Mouse (Mus musculus): ENCODE results near the gene 4933417A18Rik. TPM values are rescaled to one million over a fixed set of nuclear protein-coding genes. Genes with fewer than 3 reads are reported as not detected.
"Not testable (repeated sequence)": the region's sequence is repeated elsewhere in the genome, so short reads cannot be mapped to it uniquely, and the experiment has no call there.

The 4933417A18Rik gene
- total RNA-seq, 2 experiments from 2014 or later, result not detected

- ATAC-seq (replicated peaks; ENCODE audit: low FRiP score, poor library complexity, severe bottlenecking), result not testable (repeated sequence)
Observed at GRCm38 (mm10) chr13:34972456-34972855, 48.2 kb downstream of the 4933417A18Rik start.

GRCm38 (mm10) chr13:34973149-34973548 is 48.9 kb downstream of the 4933417A18Rik start:
- peak; percentile 61; the same call in 1 of the 2 replicates for ATAC-seq (replicated peaks; ENCODE audit: low FRiP score, poor library complexity, severe bottlenecking)

GRCm38 (mm10) chr13:34973770-34974169 is 49.6 kb downstream of the 4933417A18Rik start:
- ATAC-seq (replicated peaks; ENCODE audit: low FRiP score, poor library complexity, severe bottlenecking), result no peak

- no peak for ATAC-seq (replicated peaks; ENCODE audit: low FRiP score, poor library complexity, severe bottlenecking)
Observed at GRCm38 (mm10) chr13:34976116-34976515, 51.9 kb downstream of the 4933417A18Rik start.

- no peak for ATAC-seq (replicated peaks; ENCODE audit: low FRiP score, poor library complexity, severe bottlenecking)
Observed at GRCm38 (mm10) chr13:34977410-34977809, 53.2 kb downstream of the 4933417A18Rik start.

- not testable (repeated sequence) for ATAC-seq (replicated peaks; ENCODE audit: low FRiP score, poor library complexity, severe bottlenecking)
Observed at GRCm38 (mm10) chr13:34978635-34979034, 54.4 kb downstream of the 4933417A18Rik start.

GRCm38 (mm10) chr13:34983479-34983878 is 59.3 kb downstream of the 4933417A18Rik start:
- ATAC-seq (replicated peaks; ENCODE audit: low FRiP score, poor library complexity, severe bottlenecking), result not testable (repeated sequence)

GRCm38 (mm10) chr13:34991581-34992273 is 67.5 kb downstream of the 4933417A18Rik start:
- no peak for ATAC-seq (replicated peaks; ENCODE audit: low FRiP score, poor library complexity, severe bottlenecking)

- no peak for ATAC-seq (replicated peaks; ENCODE audit: low FRiP score, poor library complexity, severe bottlenecking)
Observed at GRCm38 (mm10) chr13:34993085-34993484, 68.9 kb downstream of the 4933417A18Rik start.

GRCm38 (mm10) chr13:34993595-34993982 is 69.4 kb downstream of the 4933417A18Rik start:
- peak; percentile 72 for ATAC-seq (replicated peaks; ENCODE audit: low FRiP score, poor library complexity, severe bottlenecking)

GRCm38 (mm10) chr13:34993983-34994811 is 70.0 kb downstream of the 4933417A18Rik start:
- peak; percentile 94 for ATAC-seq (replicated peaks; ENCODE audit: low FRiP score, poor library complexity, severe bottlenecking)

GRCm38 (mm10) chr13:34995925-34996324 is 71.7 kb downstream of the 4933417A18Rik start:
- no peak for ATAC-seq (replicated peaks; ENCODE audit: low FRiP score, poor library complexity, severe bottlenecking)

Other genes starting within 250 kb of the 4933417A18Rik start
- gene Fam50b, start 189.6 kb upstream of the 4933417A18Rik start, total RNA-seq (2015; ENCODE audit: low replicate concordance), result not detected in 2 replicates
- gene Fam50b, start 189.6 kb upstream of the 4933417A18Rik start, total RNA-seq (2017; ENCODE audit: low replicate concordance), result not detected in 2 replicates
- gene Prpf4b, start 49.1 kb upstream of the 4933417A18Rik start, total RNA-seq (2015; ENCODE audit: low replicate concordance), result 145 and 202 TPM in 2 replicates
- gene Prpf4b, start 49.1 kb upstream of the 4933417A18Rik start, total RNA-seq (2017; ENCODE audit: low replicate concordance), result 119 and 123 TPM in 2 replicates
- not detected in 2 replicates for gene Fam217a, start 99 bp upstream of the 4933417A18Rik start, total RNA-seq (2015; ENCODE audit: low replicate concordance)
- 2.0 TPM in 1 of 2 replicates, not detected in the other for gene Fam217a, start 99 bp upstream of the 4933417A18Rik start, total RNA-seq (2017; ENCODE audit: low replicate concordance)
- not detected in 2 replicates for gene Eci3, start 39.4 kb downstream of the 4933417A18Rik start, total RNA-seq (2015; ENCODE audit: low replicate concordance)
- gene Eci3, start 39.4 kb downstream of the 4933417A18Rik start, total RNA-seq (2017; ENCODE audit: low replicate concordance), result not detected in 2 replicates
- 37.1 and 47.4 TPM in 2 replicates for gene Eci2, start 102.7 kb downstream of the 4933417A18Rik start, total RNA-seq (2015; ENCODE audit: low replicate concordance)
- 12.6 and 32.0 TPM in 2 replicates for gene Eci2, start 102.7 kb downstream of the 4933417A18Rik start, total RNA-seq (2017; ENCODE audit: low replicate concordance)